Mouse (Mus musculus) MEL (cell line): ENCODE measurements around the gene Hkdc1. TPM values are rescaled to one million over a fixed set of nuclear protein-coding genes. Genes with fewer than 3 reads are reported as not detected.

Experiments
- DNase-seq: peaks from one replicate; pipeline ENCODE4 v3.0.0; 2011; ENCODE audit warnings: low read depth, low spot score
- H3K27ac ChIP-seq: 2 replicates; pipeline ENCODE4 v1.5.1; 2012; ENCODE audit warnings: low read depth, mild to moderate bottlenecking, control low read depth, low read length, moderate library complexity; ENCODE audit not compliant: control insufficient read depth
- H3K27me3 ChIP-seq, 2 experiments: fragments of 150-350 bp in 1 of 2; sonication (generic) in 1 of 2; 2 replicates each; pipeline ENCODE4 v1.6.1; 2012; ENCODE audit warnings: low read length in 2 of 2, mild to moderate bottlenecking in 2 of 2, improper control_type of control experiment in 1 of 2, moderate library complexity in 1 of 2; ENCODE audit not compliant: insufficient read depth in 2 of 2, control insufficient read depth in 1 of 2
- H3K36me3 ChIP-seq, 2 experiments: 2 replicates each; pipeline ENCODE4 v1.6.1; 2012 to 2014; ENCODE audit warnings: low read length in 2 of 2, improper control_type of control experiment in 1 of 2, inconsistent platforms in 1 of 2, mild to moderate bottlenecking in 1 of 2; ENCODE audit not compliant: insufficient read depth in 2 of 2, control insufficient read depth in 1 of 2
- H3K4me1 ChIP-seq, 2 experiments: fragments of 150-350 bp in 1 of 2; sonication (generic) in 1 of 2; 2 replicates each; pipeline ENCODE4 v1.6.1; 2012; ENCODE audit warnings: low read length in 2 of 2, improper control_type of control experiment in 1 of 2, mild to moderate bottlenecking in 1 of 2; ENCODE audit not compliant: insufficient read depth in 2 of 2, control insufficient read depth in 1 of 2
- H3K4me3 ChIP-seq, 2 experiments: fragments of 150-350 bp in 1 of 2; sonication (generic) in 1 of 2; 2 replicates each; pipeline ENCODE4 v1.5.1; 2012; ENCODE audit warnings: low read depth in 2 of 2, low read length in 2 of 2, mild to moderate bottlenecking in 2 of 2, moderate library complexity in 2 of 2, control low read depth in 1 of 2, improper control_type of control experiment in 1 of 2; ENCODE audit not compliant: control insufficient read depth in 1 of 2, insufficient read depth in 1 of 2
- H3K79me2 ChIP-seq: 2 replicates; pipeline ENCODE4 v1.6.1; 2012; ENCODE audit warnings: mild to moderate bottlenecking, low read length, moderate library complexity; ENCODE audit not compliant: control insufficient read depth, poor library complexity, insufficient read depth
- H3K9ac ChIP-seq: 2 replicates; pipeline ENCODE4 v1.6.1; 2012; ENCODE audit warnings: low read depth, mild to moderate bottlenecking, control low read depth, low read length, moderate library complexity; ENCODE audit not compliant: control insufficient read depth, poor library complexity, severe bottlenecking
- H3K9me3 ChIP-seq: fragments of 150-350 bp; sonication (generic); replicated peaks from 2 replicates; pipeline ENCODE4 v1.6.1; 2012; ENCODE audit warnings: mild to moderate bottlenecking, low read length, improper control_type of control experiment, moderate library complexity; ENCODE audit not compliant: insufficient read depth
- BHLHE40 ChIP-seq: IDR thresholded peaks from 2 replicates; pipeline ENCODE4 v1.6.1; 2012; ENCODE audit warnings: low read depth, mild to moderate bottlenecking, inconsistent platforms, low read length, improper control_type of control experiment, borderline replicate concordance
- CHD1 ChIP-seq: IDR thresholded peaks from 2 replicates; pipeline ENCODE4 v1.6.1; 2012; ENCODE audit warnings: low read depth, mild to moderate bottlenecking, inconsistent platforms, low read length, improper control_type of control experiment
- CHD2 ChIP-seq: IDR thresholded peaks from 2 replicates; pipeline ENCODE4 v1.6.1; 2011; ENCODE audit warnings: low read length, improper control_type of control experiment
- E2F4 ChIP-seq: IDR thresholded peaks from 2 replicates; pipeline ENCODE4 v1.6.1; 2011; ENCODE audit warnings: low read depth, low read length, improper control_type of control experiment, borderline replicate concordance
- ELF1 ChIP-seq: IDR thresholded peaks from 2 replicates; pipeline ENCODE4 v1.6.1; 2014; ENCODE audit warnings: low read depth, mild to moderate bottlenecking, inconsistent platforms, low read length, improper control_type of control experiment, moderate library complexity
- EP300 ChIP-seq, 2 experiments: IDR thresholded peaks; 2 replicates each; pipeline ENCODE4 v1.6.1; 2011; ENCODE audit warnings: improper control_type of control experiment in 2 of 2, low read length in 2 of 2, low read depth in 1 of 2, mild to moderate bottlenecking in 1 of 2
- ETS1 ChIP-seq: IDR thresholded peaks from 2 replicates; pipeline ENCODE4 v1.6.1; 2012; ENCODE audit warnings: low read depth, mild to moderate bottlenecking, inconsistent platforms, low read length, improper control_type of control experiment, moderate library complexity
- GABPA ChIP-seq: IDR thresholded peaks from 2 replicates; pipeline ENCODE4 v1.6.1; 2012; ENCODE audit warnings: low read depth, mild to moderate bottlenecking, inconsistent platforms, low read length, improper control_type of control experiment, moderate library complexity
- GATA1 ChIP-seq: IDR thresholded peaks from 2 replicates; pipeline ENCODE4 v1.6.1; 2011; ENCODE audit warnings: low read depth, low read length, improper control_type of control experiment
- HCFC1 ChIP-seq: IDR thresholded peaks from 2 replicates; pipeline ENCODE4 v1.6.1; 2012; ENCODE audit warnings: low read depth, mild to moderate bottlenecking, inconsistent platforms, low read length, improper control_type of control experiment, moderate library complexity
- JUND ChIP-seq: IDR thresholded peaks from 2 replicates; pipeline ENCODE4 v1.6.1; 2011; ENCODE audit warnings: low read depth, mild to moderate bottlenecking, improper control_type of control experiment, low read length
- KAT2A ChIP-seq: conservative IDR thresholded peaks from 2 replicates; pipeline ENCODE4 v1.6.1; 2012; ENCODE audit warnings: low read depth, low read length, improper control_type of control experiment, inconsistent platforms
- MAFK ChIP-seq: IDR thresholded peaks from 2 replicates; pipeline ENCODE4 v1.6.1; 2011; ENCODE audit warnings: low read depth, mild to moderate bottlenecking, low read length, improper control_type of control experiment, borderline replicate concordance
- MAZ ChIP-seq: IDR thresholded peaks from 2 replicates; pipeline ENCODE4 v1.6.1; 2012; ENCODE audit warnings: low read depth, mild to moderate bottlenecking, inconsistent platforms, low read length, improper control_type of control experiment
- MXI1 ChIP-seq: IDR thresholded peaks from 2 replicates; pipeline ENCODE4 v1.6.1; 2011; ENCODE audit warnings: mild to moderate bottlenecking, low read depth, low read length, improper control_type of control experiment
- MYB ChIP-seq: IDR thresholded peaks from 2 replicates; pipeline ENCODE4 v1.6.1; 2011; ENCODE audit warnings: mild to moderate bottlenecking, low read depth, low read length, improper control_type of control experiment
- MYC ChIP-seq: IDR thresholded peaks from 2 replicates; pipeline ENCODE4 v1.6.1; 2011; ENCODE audit warnings: low read depth, mild to moderate bottlenecking, low read length, improper control_type of control experiment, moderate library complexity
- NELFE ChIP-seq: IDR thresholded peaks from 2 replicates; pipeline ENCODE4 v1.6.1; 2011; ENCODE audit warnings: low read depth, low read length, improper control_type of control experiment
- RCOR1 ChIP-seq: IDR thresholded peaks from 2 replicates; pipeline ENCODE4 v1.6.1; 2012; ENCODE audit warnings: low read depth, mild to moderate bottlenecking, inconsistent platforms, low read length, improper control_type of control experiment
- SIN3A ChIP-seq: IDR thresholded peaks from 2 replicates; pipeline ENCODE4 v1.6.1; 2012; ENCODE audit warnings: low read length, improper control_type of control experiment, inconsistent platforms
- TAL1 ChIP-seq: IDR thresholded peaks from 2 replicates; pipeline ENCODE4 v1.6.1; 2012; ENCODE audit warnings: mild to moderate bottlenecking, inconsistent platforms, low read length, moderate library complexity, mixed read lengths
- TBP ChIP-seq: IDR thresholded peaks from 2 replicates; pipeline ENCODE4 v1.8.0; 2011; ENCODE audit warnings: low read depth, low read length, improper control_type of control experiment
- TCF12 ChIP-seq: IDR thresholded peaks from 2 replicates; pipeline ENCODE4 v1.6.1; 2014; ENCODE audit warnings: low read depth, mild to moderate bottlenecking, inconsistent platforms, low read length, improper control_type of control experiment, moderate library complexity
- UBTF ChIP-seq: IDR thresholded peaks from 2 replicates; pipeline ENCODE4 v1.6.1; 2012; ENCODE audit warnings: low read depth, mild to moderate bottlenecking, inconsistent platforms, low read length, improper control_type of control experiment, moderate library complexity, borderline replicate concordance; ENCODE audit not compliant: insufficient read depth
- ZKSCAN1 ChIP-seq: IDR thresholded peaks from 2 replicates; pipeline ENCODE4 v1.6.1; 2012; ENCODE audit warnings: low read depth, mild to moderate bottlenecking, inconsistent platforms, low read length, improper control_type of control experiment, moderate library complexity
- ZMIZ1 ChIP-seq: IDR thresholded peaks from 2 replicates; pipeline ENCODE4 v1.6.1; 2012; ENCODE audit warnings: low read depth, mild to moderate bottlenecking, inconsistent platforms, low read length, improper control_type of control experiment, moderate library complexity
- polyA plus RNA-seq, 2 experiments: library from polyadenylated mRNA; stranded (reverse) in 1 of 2; unstranded in 1 of 2; fragments of >175 nt in 1 of 2; fragments of >200 nt in 1 of 2; gene quantifications; 2 replicates each; pipeline versions ENCODE4 v1.2.1 to v1.2.4; 2012; ENCODE audit warnings: low replicate concordance in 2 of 2, low read depth in 1 of 2; ENCODE audit not compliant: insufficient read length in 2 of 2, insufficient read depth in 1 of 2, missing spikeins in 1 of 2
- total RNA-seq: library from RNA; depleted of rRNA; stranded (reverse); fragments of 300-350 nt; gene quantifications from 2 replicates; pipeline ENCODE4 v1.2.3, GENCODE M21; 2012

Gene Hkdc1
- total and polyA plus RNA-seq, 3 experiments = 0.38 to 0.42 TPM; not detected in 1

DNA sequence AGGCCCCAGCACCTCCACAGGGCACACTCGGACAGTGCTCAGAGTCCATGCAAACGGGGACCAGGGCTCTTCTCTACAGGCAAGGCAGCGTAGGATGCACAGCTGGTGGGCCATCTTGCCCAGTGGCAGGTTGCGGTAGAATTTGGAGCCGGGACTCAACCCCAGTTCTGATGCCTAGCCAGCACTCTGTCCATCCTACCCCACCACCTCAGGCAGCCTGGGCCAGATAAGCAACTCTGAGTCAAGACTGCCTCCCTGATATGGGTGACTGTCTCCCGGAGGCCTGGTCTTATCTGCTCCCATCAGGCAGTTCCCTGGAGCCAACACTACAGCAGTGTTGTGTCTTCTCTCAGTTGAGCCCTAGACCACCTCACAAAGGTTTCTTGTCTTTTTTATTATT, 79.8 kb downstream of the Hkdc1 start:
- Histone ChIP-seq H3K9me3 (no peaks in the 10 kb centered on the region), H3K36me3 (peaks cover 0 to 32% of the 10 kb centered on the region in 2 experiments; a peak in 2 of 4 replicates), H3K27me3 (no peaks in the 10 kb centered on the region), H3K27ac (peak overlapping the region; percentile 90), H3K4me1 (peaks cover 13 to 51% of the 10 kb centered on the region in 2 experiments), H3K4me3 (peak overlapping the region; percentile 68 to 72), H3K79me2 (peaks cover 39% of the 10 kb centered on the region), H3K9ac (peak overlapping the region; percentile 78)
- 0 out of 2 replicates have a peak, but pooled peaks have one; percentile 41 for TF ChIP-seq HCFC1
- 0 out of 2 replicates have a peak, but pooled peaks have one; percentile 52 for TF ChIP-seq BHLHE40
- TF ChIP-seq ELF1 = 0 out of 2 replicates have a peak, but pooled peaks have one; percentile 13
- no peak for TF ChIP-seq UBTF
- TF ChIP-seq RCOR1 = peak; percentile 83
- TF ChIP-seq GABPA = no peak
- peak; percentile 28; the same call in 1 of the 2 replicates for TF ChIP-seq NELFE
- TF ChIP-seq MYC = no peak
- TF ChIP-seq TBP = peak; percentile 59
- peak; percentile 98 for TF ChIP-seq GATA1
- TF ChIP-seq ZMIZ1 = no peak
- peak; percentile 71; the same call in 1 of the 2 replicates for TF ChIP-seq MAZ
- peak; percentile 39; the same call in 1 of the 2 replicates for TF ChIP-seq MAFK
- peak; percentile 96 for TF ChIP-seq TAL1
- 0 out of 2 replicates have a peak, but pooled peaks have one; percentile 43 for TF ChIP-seq JUND
- 0 out of 2 replicates have a peak, but pooled peaks have one; percentile 37 for TF ChIP-seq CHD1
- TF ChIP-seq MXI1 = 0 out of 2 replicates have a peak, but pooled peaks have one; percentile 41
- TF ChIP-seq EP300 (IDR thresholded peaks at IDR 0.05; ENCODE audit: low read depth in 1 of 2, low read length in 2 of 2) = peak; percentile 94 to 95
- no peak; the same call in 1 of the 2 replicates for TF ChIP-seq MYB
- TF ChIP-seq KAT2A = no peak; the same call in 1 of the 2 replicates
- peak; percentile 13; the same call in 1 of the 2 replicates for TF ChIP-seq CHD2
- peak; percentile 82 for TF ChIP-seq ETS1
- TF ChIP-seq SIN3A = peak; percentile 78
- no peak for TF ChIP-seq ZKSCAN1
- peak; percentile 98 for TF ChIP-seq TCF12
- TF ChIP-seq E2F4 = no peak
- DNase-seq = peak; percentile 81
